Mouse (Mus musculus) spleen, adult 2 months (tissue): Measurements from ENCODE around the gene Pepd.

Source experiments
- CTCF ChIP-seq: fragments of 200-500 bp; IDR thresholded peaks from 2 replicates; pipeline ENCODE4 v1.5.1; 2011; ENCODE audit warnings: mild to moderate bottlenecking, inconsistent platforms; ENCODE audit not compliant: insufficient read depth, insufficient read length, insufficient replicate concordance; ENCODE audit errors: extremely low read depth
- POLR2A ChIP-seq: fragments of 200-500 bp; IDR thresholded peaks from 2 replicates; pipeline ENCODE4 v1.6.1; 2011; ENCODE audit warnings: low read depth, low read length, inconsistent platforms

DNA sequence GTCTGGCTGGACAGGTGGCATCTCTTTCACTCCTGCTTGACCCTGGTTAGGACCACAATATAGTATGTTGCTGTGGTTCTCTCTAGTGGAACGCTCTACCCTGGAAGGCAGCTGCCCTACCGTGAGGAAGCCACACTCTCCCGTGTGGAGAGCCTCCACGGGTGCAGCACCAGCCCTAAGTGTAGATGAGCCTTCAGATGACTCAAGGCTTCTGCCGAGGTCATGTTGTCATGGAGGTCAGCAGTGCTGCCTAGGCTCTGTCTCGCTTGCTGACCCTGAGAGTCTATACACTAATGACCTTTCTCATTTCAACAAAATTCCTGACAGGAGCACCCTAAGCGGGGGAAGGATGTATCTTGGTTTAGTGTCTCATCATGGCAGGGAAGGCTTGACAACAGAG lies 13.8 kb downstream of the Pepd start:
- TF ChIP-seq POLR2A (no peak), CTCF (no peak)
